Comparison of ENCODE assay signal across 9 mouse cellular contexts in the genomic region with DNA sequence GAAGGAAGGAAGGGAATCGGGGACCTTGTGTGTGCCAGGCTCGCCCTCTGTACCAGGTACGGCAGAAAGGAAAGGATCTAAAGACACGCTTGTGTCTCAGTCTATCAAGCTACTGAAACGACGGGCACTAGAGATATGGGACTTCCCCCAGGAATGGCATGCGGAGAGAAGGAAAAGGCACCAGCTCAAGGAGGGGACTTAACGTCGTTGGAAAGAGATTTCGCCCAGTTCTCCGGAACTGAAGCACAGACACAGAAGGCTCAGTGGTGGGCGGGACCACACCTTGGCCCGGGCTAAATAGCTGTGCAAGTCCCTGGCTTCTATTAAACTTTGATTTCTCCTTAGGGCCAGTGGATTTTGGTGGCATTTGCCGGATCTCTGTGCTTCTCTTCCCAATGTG. TPM values are rescaled to one million over a fixed set of nuclear protein-coding genes. Genes with fewer than 3 reads are reported as not detected.
DNase-seq lines count a peak whose midpoint lies in the region; ATAC-seq lines count a peak whose summit lies in the region.
"Had no signal": no experiment of that assay in that cellular context is flagged by ENCODE, and none has a peak within 500 bp of the region (broad histone marks: within the 10 kb centered on the region; RNA-seq: fewer than 3 reads in every experiment).

No protein-coding gene starts in this region.

- H3K4me3 ChIP-seq in lung, embryonic 15.5 days: peak overlapping the region; percentile 21
- peak overlapping the region; percentile 16 for H3K4me3 ChIP-seq in forebrain, embryonic 15.5 days
- H3K4me3 ChIP-seq in liver, embryonic 11.5 days (ENCODE audit: low read depth, low read length): peak overlapping the region; percentile 30
- H3K4me3 ChIP-seq in stomach, embryonic 14.5 days (ENCODE audit: low read depth, low read length): peak overlapping the region; percentile 19; the same call in 1 of the 2 replicates

- peak overlapping the region; percentile 88 for H3K27ac ChIP-seq in lung, embryonic 15.5 days
- no peak overlapping the region for H3K27ac ChIP-seq in forebrain, embryonic 15.5 days (replicated peaks)
- H3K27ac ChIP-seq in liver, embryonic 11.5 days (ENCODE audit: low read depth, low read length): peak overlapping the region; percentile 11; the same call in 1 of the 2 replicates
- no peak overlapping the region for H3K27ac ChIP-seq in stomach, embryonic 14.5 days (ENCODE audit: low read length)

- ATAC-seq in lung, embryonic 15.5 days (ENCODE audit: borderline replicate concordance, extremely low read depth, low FRiP score, low TSS enrichment): peak; percentile 4; the same call in 1 of the 2 replicates
- ATAC-seq in forebrain, embryonic 15.5 days (replicated peaks): no peak; the same call in 1 of the 2 replicates
- no peak for ATAC-seq in liver, embryonic 11.5 days (replicated peaks; ENCODE audit: low FRiP score)
- no peak for ATAC-seq in stomach, embryonic 14.5 days (ENCODE audit: insufficient number of reproducible peaks, insufficient read depth, low FRiP score, low read depth)
- ATAC-seq: inflammation-experienced regulatory T-cells, adult 6 months had no signal

- WGBS in lung, embryonic 15.5 days: 8% methylated on average over 14 of the region's 14 CpGs
- 11% methylated on average over 14 of the region's 14 CpGs for WGBS in forebrain, embryonic 15.5 days
- WGBS in liver, embryonic 11.5 days: 10% methylated on average over 14 of the region's 14 CpGs
- 9% methylated on average over 14 of the region's 14 CpGs for WGBS in stomach, embryonic 14.5 days

- peak overlapping the region; percentile 63 for H3K4me2 ChIP-seq in lung, embryonic 15.5 days
- H3K4me2 ChIP-seq in forebrain, embryonic 15.5 days (replicated peaks): peak overlapping the region; percentile 36
- H3K4me2 ChIP-seq in liver, embryonic 11.5 days: peak overlapping the region; percentile 62
- peak overlapping the region; percentile 48 for H3K4me2 ChIP-seq in stomach, embryonic 14.5 days (replicated peaks; ENCODE audit: low read depth, low read length)

- no peak for DNase-seq in lung, postnatal 25 days (ENCODE audit: low spot score)
- DNase-seq in liver, embryonic 11.5 days (ENCODE audit: low spot score): no peak
- DNase-seq in frontal cortex, postnatal 25 days (ENCODE audit: low spot score in 2 of 2): no peak
- no peak for DNase-seq in adrenal gland, adult 2 months
- no peak for DNase-seq in cerebellum, postnatal 4 days (ENCODE audit: low spot score in 2 of 2)

- H3K36me3 ChIP-seq in lung, embryonic 15.5 days: no peaks in the 10 kb centered on the region
- no peaks in the 10 kb centered on the region for H3K36me3 ChIP-seq in forebrain, embryonic 15.5 days
- H3K36me3 ChIP-seq in liver, embryonic 11.5 days (ENCODE audit: control insufficient read depth, insufficient read depth, low read length): no peaks in the 10 kb centered on the region
- H3K36me3 ChIP-seq in stomach, embryonic 14.5 days (ENCODE audit: control insufficient read depth, insufficient read depth, low read length): no peaks in the 10 kb centered on the region

- H3K4me1 ChIP-seq in lung, embryonic 15.5 days: peaks cover 44% of the 10 kb centered on the region
- H3K4me1 ChIP-seq in forebrain, embryonic 15.5 days: peaks cover 9% of the 10 kb centered on the region
- peaks cover 27% of the 10 kb centered on the region for H3K4me1 ChIP-seq in liver, embryonic 11.5 days (replicated peaks; ENCODE audit: control insufficient read depth, insufficient read depth, low read length)
- peaks cover 26% of the 10 kb centered on the region for H3K4me1 ChIP-seq in stomach, embryonic 14.5 days (ENCODE audit: control insufficient read depth, insufficient read depth, low read length)

- no peaks in the 10 kb centered on the region for H3K27me3 ChIP-seq in lung, embryonic 15.5 days
- no peaks in the 10 kb centered on the region for H3K27me3 ChIP-seq in forebrain, embryonic 15.5 days
- H3K27me3 ChIP-seq in liver, embryonic 11.5 days (replicated peaks; ENCODE audit: control insufficient read depth, insufficient read depth, low read length): peaks cover 11% of the 10 kb centered on the region
- no peaks in the 10 kb centered on the region for H3K27me3 ChIP-seq in stomach, embryonic 14.5 days (ENCODE audit: control insufficient read depth, insufficient read depth, low read length)

- H3K9me3 ChIP-seq in lung, embryonic 15.5 days: no peaks in the 10 kb centered on the region
- H3K9me3 ChIP-seq in forebrain, embryonic 15.5 days: no peaks in the 10 kb centered on the region
- no peaks in the 10 kb centered on the region for H3K9me3 ChIP-seq in liver, embryonic 11.5 days (ENCODE audit: control insufficient read depth, low read length)
- H3K9me3 ChIP-seq in stomach, embryonic 14.5 days (ENCODE audit: control insufficient read depth, low read depth, low read length): no peaks in the 10 kb centered on the region

- peak overlapping the region; percentile 11; the same call in 1 of the 2 replicates for H3K9ac ChIP-seq in lung, embryonic 15.5 days
- no peak overlapping the region for H3K9ac ChIP-seq in forebrain, embryonic 15.5 days (replicated peaks)
- 0 out of 2 replicates have a peak overlapping the region, but pooled peaks have one; percentile 8 for H3K9ac ChIP-seq in liver, embryonic 11.5 days (ENCODE audit: low read depth, low read length)
- H3K9ac ChIP-seq in stomach, embryonic 14.5 days (replicated peaks; ENCODE audit: low read depth, low read length): no peak overlapping the region

RNA-seq across cellular contexts. Expression of a gene that starts 44.9 kb away (rescaled TPM):
- polyA plus RNA-seq in lung, embryonic 15.5 days (2015; fragmentation: Nextera tagmentation; extraction: Ambion mirVana): 9.3 and 10.0 TPM in 2 replicates
- polyA plus RNA-seq in forebrain, embryonic 15.5 days (2015; fragmentation: Nextera tagmentation; extraction: Ambion mirVana): 4.4 and 13.6 TPM in 2 replicates
- polyA plus RNA-seq in liver, embryonic 11.5 days (2014; fragmentation: Nextera tagmentation; extraction: Ambion mirVana): 4.2 and 5.3 TPM in 2 replicates
- polyA plus RNA-seq in stomach, embryonic 14.5 days (2014; fragmentation: Nextera tagmentation; extraction: Ambion mirVana): 4.1 and 4.9 TPM in 2 replicates
- total RNA-seq in adrenal gland, adult 2 months (2021): 10 to 100 TPM; 43.9 to 65.5 TPM
- 16.4 and 18.6 TPM in 2 replicates for polyA plus RNA-seq in adrenal gland, adult 2 months (2012; rRNA removed)

Comparison
In these comparisons a context has a peak if more than half of its experiments do, and no peak if none do; other contexts are left out.
1. H3K27ac ChIP-seq: peak in lung, embryonic 15.5 days (single experiment) and liver, embryonic 11.5 days (single experiment); none in forebrain, embryonic 15.5 days (single experiment) and stomach, embryonic 14.5 days (single experiment).
2. H3K9ac ChIP-seq: peak in lung, embryonic 15.5 days (single experiment) and liver, embryonic 11.5 days (single experiment); none in forebrain, embryonic 15.5 days (single experiment) and stomach, embryonic 14.5 days (single experiment).
3. Peak in every context shown above with its lines, with median percentiles within 50 percentile points of each other: H3K4me2 ChIP-seq and H3K4me3 ChIP-seq.